Mouse (Mus musculus) liver, embryonic 13.5 days (tissue): ENCODE measurements around the gene Scd2. TPM values are rescaled to one million over a fixed set of nuclear protein-coding genes. Genes with fewer than 3 reads are reported as not detected.
A peak's percentile ranks its signal among the peaks of the same experiment; 100 is the strongest.
"Not testable (repeated sequence)": the region's sequence is repeated elsewhere in the genome, so short reads cannot be mapped to it uniquely, and the experiment has no call there.

ENCODE experiments used
- ATAC-seq: fragments of 200-750 bp; cut with Nextera tagmentation; 2 replicates; pipeline ENCODE4 v1.8.0; 2017; ENCODE audit warnings: low read depth, mild to moderate bottlenecking, moderate number of reproducible peaks, moderate library complexity
- DNase-seq: peaks from one replicate; pipeline ENCODE4 v3.0.0; 2022
- H3K27ac ChIP-seq: fragments of 300-500 bp; sonication (generic); 2 replicates; pipeline ENCODE4 v1.5.1; 2015; ENCODE audit warnings: moderate library complexity, mild to moderate bottlenecking, inconsistent platforms
- H3K27me3 ChIP-seq: fragments of 300-500 bp; sonication (generic); 2 replicates; pipeline ENCODE4 v1.6.1; 2015; ENCODE audit warnings: mild to moderate bottlenecking, inconsistent platforms
- H3K36me3 ChIP-seq: fragments of 300-500 bp; sonication (generic); 2 replicates; pipeline ENCODE4 v1.6.1; 2015; ENCODE audit warnings: mild to moderate bottlenecking, inconsistent platforms
- H3K4me1 ChIP-seq: fragments of 300-500 bp; sonication (generic); replicated peaks from 2 replicates; pipeline ENCODE4 v1.6.1; 2015; ENCODE audit warnings: inconsistent platforms
- H3K4me2 ChIP-seq: fragments of 300-500 bp; sonication (generic); 2 replicates; pipeline ENCODE4 v1.6.1; 2015; ENCODE audit warnings: inconsistent platforms, mild to moderate bottlenecking, moderate library complexity
- H3K4me3 ChIP-seq: fragments of 300-500 bp; sonication (generic); replicated peaks from 2 replicates; pipeline ENCODE4 v1.5.1; 2015; ENCODE audit warnings: mild to moderate bottlenecking, inconsistent platforms
- H3K9ac ChIP-seq: fragments of 300-500 bp; sonication (generic); 2 replicates; pipeline ENCODE4 v1.6.1; 2015; ENCODE audit warnings: mild to moderate bottlenecking, inconsistent platforms
- H3K9me3 ChIP-seq: fragments of 300-500 bp; sonication (generic); replicated peaks from 2 replicates; pipeline ENCODE4 v1.6.1; 2016; ENCODE audit warnings: inconsistent platforms
- WGBS: fragments of 180-500 bp; shearing (Covaris S2); methylation state at CpG from one replicate; pipeline ENCODE4 v1.1.7; 2015; ENCODE audit not compliant: insufficient replicate concordance; 5-methylcytosine and 5-hydroxymethylcytosine counted together
- polyA plus RNA-seq: library from polyadenylated mRNA; unstranded; fragments of >200 nt; fragmentation: Nextera tagmentation; extraction: Ambion mirVana; gene quantifications from 2 replicates; pipeline ENCODE4 v1.2.1, GENCODE M21; 2015

The Scd2 gene
- polyA plus RNA-seq, 1 experiment from 2014 or later, result 73.7 TPM

DNA sequence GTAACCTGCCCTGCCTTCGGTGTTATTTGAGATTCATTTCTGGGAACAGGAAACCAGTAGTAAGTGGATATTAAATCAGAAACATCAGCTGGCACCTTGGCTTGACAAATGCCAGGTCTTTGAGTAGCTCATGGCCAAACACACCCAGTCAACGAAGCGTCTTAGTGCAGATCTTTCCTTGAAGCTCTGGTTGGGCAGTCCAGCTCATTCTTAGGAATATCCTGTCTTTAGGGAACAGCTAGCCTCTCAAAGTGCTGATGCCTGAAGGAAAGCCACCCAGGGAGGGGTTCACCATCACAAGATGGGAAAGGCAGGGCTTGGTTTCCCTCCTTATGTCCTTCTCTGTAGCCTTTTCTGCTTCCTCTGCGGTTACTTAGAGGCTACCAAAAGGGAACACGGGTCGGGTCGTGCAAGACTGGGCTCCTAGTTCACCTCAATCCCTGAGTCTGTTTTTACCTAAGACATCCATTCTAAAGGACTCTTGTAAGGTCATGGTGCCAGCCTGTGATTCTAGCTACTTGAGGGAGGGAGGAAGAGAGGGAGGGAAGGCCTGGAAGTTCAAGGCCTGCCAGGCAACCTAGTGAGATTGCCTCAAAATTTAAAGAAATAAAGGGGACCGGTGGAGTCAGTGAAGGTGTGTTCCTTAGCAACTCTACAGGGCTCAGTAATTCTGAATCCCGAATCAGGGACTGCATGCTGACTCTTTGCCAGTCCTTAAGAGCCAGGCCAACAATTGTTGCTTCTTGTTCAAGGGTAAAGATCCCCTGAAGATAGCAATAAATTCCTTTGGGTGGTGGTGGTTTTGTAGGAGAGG, 13.8 kb downstream of the Scd2 start:
- no peaks in the 10 kb centered on the region for H3K9me3 ChIP-seq
- H3K27ac ChIP-seq, result peak overlapping the region; percentile 24; the same call in 1 of the 2 replicates
- peaks cover 61% of the 10 kb centered on the region for H3K36me3 ChIP-seq
- H3K9ac ChIP-seq, result no peak overlapping the region; the same call in 1 of the 2 replicates
- no peak for ATAC-seq
- DNase-seq, result no peak
- peaks cover 29% of the 10 kb centered on the region for H3K4me1 ChIP-seq
- H3K27me3 ChIP-seq, result no peaks in the 10 kb centered on the region
- WGBS, result 77% methylated on average over 9 of the region's 9 CpGs
- H3K4me2 ChIP-seq, result no peak overlapping the region
- no peak overlapping the region for H3K4me3 ChIP-seq

DNA sequence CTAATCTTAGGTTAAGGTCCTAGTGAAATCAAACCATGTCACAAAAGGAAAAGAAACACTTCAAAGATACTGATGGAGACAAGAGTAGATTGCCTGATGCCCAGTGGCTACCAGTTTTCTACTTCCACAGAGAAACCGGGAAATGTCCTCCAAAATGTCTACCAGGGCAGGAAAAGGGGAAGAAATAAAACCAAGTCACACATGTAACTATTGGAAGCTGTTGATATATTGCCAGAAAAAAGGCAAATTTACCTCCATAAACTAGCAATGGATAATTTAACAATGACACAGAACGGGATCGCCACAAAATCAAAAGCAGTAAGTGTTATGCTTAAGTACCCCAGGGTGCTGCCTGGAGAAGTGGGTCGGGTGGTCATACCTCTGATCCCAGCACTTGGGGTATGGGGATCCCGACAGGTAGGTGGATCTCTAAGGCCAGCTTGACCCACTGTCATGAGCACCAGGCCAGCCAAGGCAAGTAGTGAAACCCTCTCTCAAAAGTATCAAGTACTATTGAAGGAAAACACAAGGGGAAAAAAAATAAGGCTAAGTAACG, 14.5 kb downstream of the Scd2 start:
- 74% methylated on average over 6 of the region's 6 CpGs for WGBS
- DNase-seq, result no peak
- peaks cover 54% of the 10 kb centered on the region for H3K36me3 ChIP-seq
- no peak overlapping the region for H3K4me2 ChIP-seq
- ATAC-seq, result no peak
- peaks cover 27% of the 10 kb centered on the region for H3K4me1 ChIP-seq
- no peak overlapping the region for H3K27ac ChIP-seq
- H3K4me3 ChIP-seq, result no peak overlapping the region
- H3K27me3 ChIP-seq, result no peaks in the 10 kb centered on the region
- H3K9me3 ChIP-seq, result no peaks in the 10 kb centered on the region
- no peak overlapping the region for H3K9ac ChIP-seq

DNA sequence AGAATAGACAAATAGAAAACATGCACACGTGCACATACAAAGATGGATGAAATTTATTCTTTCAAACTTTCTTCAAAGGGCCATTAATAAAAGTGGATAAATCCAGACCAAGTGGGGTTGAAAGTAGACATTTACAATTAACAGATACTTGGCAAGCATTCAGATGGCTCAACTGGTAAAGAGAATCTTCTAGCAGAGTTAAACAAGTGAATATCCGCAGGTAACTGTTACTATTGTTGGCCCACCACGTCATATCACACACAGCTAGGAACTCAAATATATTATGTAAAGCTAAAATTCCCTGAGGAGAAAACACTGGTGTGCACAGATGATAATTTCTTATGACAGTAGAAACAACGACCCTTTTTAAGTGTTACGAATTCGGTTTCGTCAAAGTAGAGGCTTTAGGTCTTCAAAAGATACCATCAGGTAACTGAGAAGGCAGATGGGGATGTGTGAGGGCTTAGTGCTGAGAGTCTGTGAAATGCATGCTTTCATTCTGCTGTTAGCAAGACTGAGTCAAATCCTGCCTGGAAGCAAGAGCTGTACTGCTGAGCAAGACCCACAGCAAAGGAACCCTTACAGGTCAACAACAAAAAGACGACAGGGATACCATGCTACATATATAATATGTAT, 15.3 kb downstream of the Scd2 start:
- Histone ChIP-seq H3K27ac (no peak overlapping the region), H3K27me3 (no peaks in the 10 kb centered on the region), H3K9me3 (no peaks in the 10 kb centered on the region), H3K9ac (no peak overlapping the region), H3K4me1 (peaks cover 27% of the 10 kb centered on the region), H3K36me3 (peaks cover 47% of the 10 kb centered on the region), H3K4me3 (no peak overlapping the region), H3K4me2 (no peak overlapping the region)
- DNase-seq, result no peak
- 82% methylated on average over 8 of the region's 8 CpGs for WGBS
- ATAC-seq, result no peak

- Histone ChIP-seq H3K9me3 (no peaks in the 10 kb centered on the region), H3K36me3 (peaks cover 39% of the 10 kb centered on the region), H3K27me3 (no peaks in the 10 kb centered on the region), H3K4me1 (peaks cover 32% of the 10 kb centered on the region), H3K9ac (no peak overlapping the region), H3K4me2 (no peak overlapping the region), H3K4me3 (no peak overlapping the region), H3K27ac (no peak overlapping the region)
- DNase-seq (no peak), ATAC-seq (no peak)
- WGBS, result 79% methylated on average over 12 of the region's 12 CpGs
Observed at GRCm38 (mm10) chr19:44309351-44310154, 16.1 kb downstream of the Scd2 start.

- ATAC-seq, H3K9ac ChIP-seq, H3K4me2 ChIP-seq, H3K4me3 ChIP-seq, H3K27ac ChIP-seq, H3K27me3 ChIP-seq, H3K9me3 ChIP-seq, DNase-seq: not testable (repeated sequence)
- Histone ChIP-seq H3K36me3 (peaks cover 32% of the 10 kb centered on the region), H3K4me1 (peaks cover 33% of the 10 kb centered on the region)
- whole genome bisulfite sequencing, result 69% methylated on average over 1 of the region's 1 CpGs
Observed at GRCm38 (mm10) chr19:44310155-44310575, 16.7 kb downstream of the Scd2 start.

DNA sequence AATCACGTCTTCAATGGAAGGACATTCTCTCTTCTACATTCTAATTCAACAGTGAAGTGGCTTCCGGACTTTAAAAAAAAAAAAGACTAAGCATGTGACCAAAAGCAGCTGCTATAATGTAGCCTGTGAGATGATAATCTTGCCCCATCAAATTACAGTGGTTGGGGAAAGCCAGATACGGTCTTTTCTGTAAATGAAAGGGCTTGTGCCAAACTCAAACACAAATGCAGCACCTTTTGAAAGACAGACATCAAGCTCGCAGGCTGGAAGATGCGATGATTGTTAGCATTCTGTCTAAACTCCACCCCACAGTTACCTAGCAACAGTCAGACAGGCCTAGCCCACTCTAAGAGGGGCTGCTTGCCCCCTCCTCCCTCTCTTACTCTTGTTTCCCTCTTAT, 17.3 kb downstream of the Scd2 start:
- DNase-seq (no peak), ATAC-seq (no peak)
- Histone ChIP-seq H3K9me3 (no peaks in the 10 kb centered on the region), H3K4me3 (no peak overlapping the region), H3K36me3 (peaks cover 26% of the 10 kb centered on the region), H3K4me2 (no peak overlapping the region), H3K9ac (no peak overlapping the region), H3K4me1 (peaks cover 37% of the 10 kb centered on the region), H3K27me3 (no peaks in the 10 kb centered on the region), H3K27ac (no peak overlapping the region)
- WGBS, result 59% methylated on average over 5 of the region's 5 CpGs

DNA sequence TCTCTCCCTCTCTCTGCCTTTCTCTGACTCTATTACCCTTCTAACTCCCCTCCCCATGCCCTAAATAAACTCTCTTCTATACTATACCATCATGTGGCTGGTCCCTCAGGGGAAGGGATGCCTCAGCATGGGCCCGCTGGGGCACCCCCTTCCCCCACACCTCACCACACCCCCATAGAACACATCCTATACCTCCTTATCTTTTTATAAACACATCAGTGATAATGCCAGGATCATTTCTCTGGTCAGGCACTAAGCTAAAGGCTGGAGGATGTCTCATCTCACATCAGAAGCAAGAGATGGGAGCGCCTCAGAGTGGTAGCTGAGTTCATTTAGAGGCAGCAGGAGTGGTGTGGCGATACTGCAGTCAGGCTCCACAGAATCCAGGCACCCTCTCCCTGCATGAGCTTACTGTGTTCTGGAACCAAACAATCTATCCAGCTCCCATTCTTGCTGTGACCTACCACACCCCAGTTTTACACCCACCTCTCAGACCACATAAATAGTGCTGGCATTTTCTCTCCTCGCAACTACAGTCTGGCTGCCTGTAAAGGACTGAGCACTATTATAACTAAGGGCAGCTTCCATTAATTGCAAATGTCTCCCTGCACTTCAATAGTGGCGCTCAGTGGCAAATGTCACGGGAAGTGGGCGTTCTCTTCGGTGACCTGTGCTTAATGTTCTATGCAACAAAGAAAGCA, 18.0 kb downstream of the Scd2 start:
- 75% methylated on average over 8 of the region's 8 CpGs for WGBS
- DNase-seq, result no peak
- Histone ChIP-seq H3K4me2 (no peak overlapping the region), H3K4me3 (no peak overlapping the region), H3K27me3 (no peaks in the 10 kb centered on the region), H3K27ac (no peak overlapping the region), H3K9ac (no peak overlapping the region), H3K4me1 (peaks cover 37% of the 10 kb centered on the region), H3K9me3 (no peaks in the 10 kb centered on the region), H3K36me3 (peaks cover 19% of the 10 kb centered on the region)
- ATAC-seq, result no peak

DNA sequence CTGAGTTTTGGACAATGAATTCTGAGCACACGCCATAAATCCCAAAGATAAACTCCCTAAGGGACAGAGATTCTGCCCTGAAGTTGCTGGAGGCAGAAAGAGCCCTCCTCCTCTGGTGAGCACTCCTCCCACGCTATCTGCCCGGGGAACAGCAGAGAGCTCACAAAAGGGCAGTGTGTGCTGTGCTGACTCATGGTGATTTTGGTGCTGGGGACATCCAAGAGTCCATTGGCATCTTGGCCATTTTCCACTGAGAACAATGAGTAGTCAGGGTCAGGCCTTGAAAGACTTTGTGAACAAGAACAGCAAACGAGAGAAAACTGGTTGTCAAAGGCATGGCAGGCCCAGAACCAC, 18.5 kb downstream of the Scd2 start:
- Histone ChIP-seq H3K9ac (no peak overlapping the region), H3K9me3 (no peaks in the 10 kb centered on the region), H3K4me1 (peaks cover 37% of the 10 kb centered on the region), H3K36me3 (peaks cover 14% of the 10 kb centered on the region), H3K4me2 (no peak overlapping the region), H3K4me3 (no peak overlapping the region), H3K27ac (no peak overlapping the region), H3K27me3 (no peaks in the 10 kb centered on the region)
- no peak for DNase-seq
- no peak for ATAC-seq
- 42% methylated on average over 4 of the region's 4 CpGs for WGBS

DNA sequence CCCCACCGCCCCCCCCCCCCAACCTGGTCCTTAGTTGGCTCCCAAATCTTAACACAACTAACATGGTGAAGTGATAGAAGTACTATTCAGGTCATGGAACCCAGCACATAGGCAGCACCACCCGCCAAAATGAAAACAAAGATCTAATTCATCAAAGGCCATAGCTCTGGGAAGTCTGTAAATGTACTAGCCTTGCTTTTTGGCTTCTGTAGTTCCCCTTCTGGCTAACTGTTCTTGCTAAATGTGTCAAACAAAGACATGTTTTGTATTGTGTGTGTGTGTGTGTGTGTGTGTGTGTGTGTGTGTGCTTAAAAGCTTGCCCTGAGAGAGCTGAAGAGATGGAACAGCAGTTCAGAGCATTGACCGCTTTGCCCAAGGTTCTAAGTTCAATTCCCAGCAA, 19.6 kb downstream of the Scd2 start:
- WGBS, result 76% methylated on average over 3 of the region's 3 CpGs
- 0 out of 2 replicates have a peak, but pooled peaks cover 5% of the 10 kb centered on the region for H3K36me3 ChIP-seq
- DNase-seq, result no peak
- H3K27ac ChIP-seq, result no peak overlapping the region
- peaks cover 37% of the 10 kb centered on the region for H3K4me1 ChIP-seq
- no peak for ATAC-seq
- H3K27me3 ChIP-seq, result no peaks in the 10 kb centered on the region
- H3K9ac ChIP-seq, result no peak overlapping the region
- no peak overlapping the region for H3K4me2 ChIP-seq
- no peaks in the 10 kb centered on the region for H3K9me3 ChIP-seq
- no peak overlapping the region for H3K4me3 ChIP-seq

- H3K27me3 ChIP-seq, result no peaks in the 10 kb centered on the region
- peak overlapping the region; percentile 47 for H3K9ac ChIP-seq
- H3K4me2 ChIP-seq, result peak overlapping the region; percentile 74
- H3K4me3 ChIP-seq, result peak overlapping the region; percentile 55
- peak; percentile 88 for ATAC-seq
- WGBS, result 3% methylated on average over 18 of the region's 18 CpGs
- no peaks in the 10 kb centered on the region for H3K9me3 ChIP-seq
- H3K36me3 ChIP-seq, result 0 out of 2 replicates have a peak, but pooled peaks cover 2% of the 10 kb centered on the region
- peak; percentile 63 for DNase-seq
- peaks cover 37% of the 10 kb centered on the region for H3K4me1 ChIP-seq
- peak overlapping the region; percentile 63 for H3K27ac ChIP-seq
Observed at GRCm38 (mm10) chr19:44314327-44314759, 20.9 kb downstream of the Scd2 start.
